Comparison of ENCODE assay signal across 17 mouse cellular contexts in the genomic region with DNA sequence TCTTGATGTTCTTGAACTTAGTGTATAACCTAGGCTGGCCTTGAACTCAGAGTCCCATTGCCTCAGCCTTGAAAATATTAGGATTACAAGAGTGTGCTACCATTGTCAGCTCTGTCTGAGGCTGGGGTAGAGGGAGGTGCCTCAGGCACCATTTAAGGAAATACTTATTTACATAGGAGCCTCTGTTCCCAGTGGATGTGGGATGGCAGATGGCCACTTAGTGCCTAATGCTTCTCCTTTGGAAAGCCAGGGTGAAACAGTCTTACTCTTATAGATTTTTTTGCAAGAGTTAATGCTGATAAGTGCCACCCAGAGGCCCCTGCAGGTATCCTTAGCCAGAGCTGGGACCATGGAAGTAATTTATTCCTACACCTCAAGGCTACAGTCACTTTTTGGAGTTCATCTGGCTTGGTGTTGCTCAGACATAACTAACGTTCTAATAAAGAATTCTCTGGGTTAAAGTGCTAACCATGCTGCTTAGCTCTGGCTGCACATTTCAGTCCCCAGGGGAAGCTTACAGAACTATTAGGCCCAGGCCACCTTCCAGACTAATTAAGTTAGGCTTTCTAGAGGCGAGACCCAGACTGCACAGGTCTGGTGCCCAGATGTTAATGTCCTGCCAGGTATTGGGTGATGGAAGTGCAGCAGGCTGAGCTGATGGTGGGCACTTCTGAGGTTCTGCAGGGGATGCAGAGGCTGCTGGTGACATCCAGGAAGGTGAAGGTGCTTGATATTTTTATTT.
A peak's percentile ranks its signal among the peaks of the same experiment; 100 is the strongest.
DNase-seq lines count a peak whose midpoint lies in the region; ATAC-seq and TF ChIP-seq lines count a peak whose summit lies in the region.
"Had no signal": no experiment of that assay in that cellular context is flagged by ENCODE, and none has a peak within 500 bp of the region (broad histone marks: within the 10 kb centered on the region; RNA-seq: fewer than 3 reads in every experiment).

No protein-coding gene starts in this region.

- H3K9ac ChIP-seq in limb, embryonic 11.5 days (ENCODE audit: low read length) = no peak overlapping the region

- ATAC-seq in limb, embryonic 11.5 days (ENCODE audit: insufficient number of reproducible peaks, low FRiP score, low TSS enrichment, low read depth) = peak; percentile 59; the same call in 1 of the 2 replicates
- ATAC-seq: activated CD4-positive, CD25-positive, alpha-beta regulatory T cell, adult 4 months; hindbrain, postnatal 0 days had no signal

- H3K27me3 ChIP-seq in limb, embryonic 11.5 days (ENCODE audit: control insufficient read depth, insufficient read depth, low read length) = no peaks in the 10 kb centered on the region

- H3K9me3 ChIP-seq in limb, embryonic 11.5 days (ENCODE audit: control insufficient read depth, low read length) = no peaks in the 10 kb centered on the region

- no peak overlapping the region for H3K4me2 ChIP-seq in limb, embryonic 11.5 days (ENCODE audit: low read depth, severe bottlenecking)

- no peak overlapping the region for H3K4me3 ChIP-seq in layer of hippocampus, adult 2 months
- H3K4me3 ChIP-seq in limb, embryonic 11.5 days (ENCODE audit: low read depth, low read length) = no peak overlapping the region

- H3K4me1 ChIP-seq in limb, embryonic 11.5 days (ENCODE audit: control insufficient read depth, insufficient read depth, low read length) = peaks cover 11% of the 10 kb centered on the region; the same call in 1 of the 2 replicates

- 14% methylated on average over 2 of the region's 2 CpGs for WGBS in limb, embryonic 11.5 days

- peak; percentile 24 for DNase-seq in embryo, embryonic 11 days
- DNase-seq in embryo, embryonic 10 days (ENCODE audit: low spot score) = no peak
- DNase-seq in layer of hippocampus, adult 2 months (ENCODE audit: low spot score in 2 of 2) = no peak
- no peak for DNase-seq in layer of hippocampus, adult 18-20 months (ENCODE audit: low spot score in 2 of 2)
- peak; percentile 63 for DNase-seq in adipocyte (ENCODE audit: low spot score)
- peak; percentile 74 for DNase-seq in limb, embryonic 11.5 days (ENCODE audit: low spot score)
- DNase-seq in right cerebral cortex, adult 18-20 months = no peak
- no peak for DNase-seq in ovary, postnatal 36 days (ENCODE audit: low spot score)
- DNase-seq: cerebellum, adult 11-12 months; gastrocnemius, postnatal 10 days; heart, postnatal 10 days; layer of hippocampus, postnatal 36 days; lung, adult 18-20 months; lung, postnatal 36 days; right cerebral cortex, postnatal 4 days had no signal

- no peak for TF ChIP-seq CTCF in layer of hippocampus, adult 2 months (conservative IDR thresholded peaks at IDR 0.05)

- no peaks in the 10 kb centered on the region for H3K36me3 ChIP-seq in limb, embryonic 11.5 days (ENCODE audit: control insufficient read depth, insufficient read depth, low read length)

- H3K27ac ChIP-seq in layer of hippocampus, adult 2 months = peak overlapping the region; percentile 23; the same call in 1 of the 2 replicates
- peak overlapping the region; percentile 68; the same call in 1 of the 2 replicates for H3K27ac ChIP-seq in limb, embryonic 11.5 days (replicated peaks; ENCODE audit: low read depth, low read length)
- H3K27ac ChIP-seq: hindbrain, postnatal 0 days had no signal

Comparison
In these comparisons a context has a peak if more than half of its experiments do, and no peak if none do; other contexts are left out.
1. DNase-seq: peak in embryo, embryonic 11 days (single experiment), adipocyte (single experiment) and limb, embryonic 11.5 days (single experiment); none in embryo, embryonic 10 days (single experiment), layer of hippocampus, adult 2 months (0 of 2), layer of hippocampus, adult 18-20 months (0 of 2), right cerebral cortex, adult 18-20 months (single experiment) and ovary, postnatal 36 days (single experiment).